Mouse (Mus musculus): ENCODE measurements around the gene Fam189a1. TPM values are rescaled to one million over a fixed set of nuclear protein-coding genes. Genes with fewer than 3 reads are reported as not detected.

The Fam189a1 gene
- polyA plus RNA-seq, 1 experiment = not detected

GRCm38 (mm10) chr7:64856526-64857082, 299.8 kb downstream of the Fam189a1 start:
- no peak for TF ChIP-seq GATA1 (IDR thresholded peaks at IDR 0.05; ENCODE audit: low read length)

- no peak for TF ChIP-seq GATA1 (IDR thresholded peaks at IDR 0.05; ENCODE audit: low read length)
These were observed 300.4 kb downstream of the Fam189a1 start for GRCm38 (mm10) chr7:64855976-64856375.

- no peak for TF ChIP-seq GATA1 (IDR thresholded peaks at IDR 0.05; ENCODE audit: low read length)
These were observed 300.9 kb downstream of the Fam189a1 start for GRCm38 (mm10) chr7:64855389-64855927.

- no peak for TF ChIP-seq GATA1 (IDR thresholded peaks at IDR 0.05; ENCODE audit: low read length)
These were observed 305.6 kb downstream of the Fam189a1 start for GRCm38 (mm10) chr7:64850791-64851190.

- no peak for TF ChIP-seq GATA1 (IDR thresholded peaks at IDR 0.05; ENCODE audit: low read length)
These were observed 308.9 kb downstream of the Fam189a1 start for GRCm38 (mm10) chr7:64847366-64847899.

- TF ChIP-seq GATA1 (IDR thresholded peaks at IDR 0.05; ENCODE audit: low read length) = no peak
These were observed 310.3 kb downstream of the Fam189a1 start for GRCm38 (mm10) chr7:64846061-64846460.

- no peak for TF ChIP-seq GATA1 (IDR thresholded peaks at IDR 0.05; ENCODE audit: low read length)
These were observed 315.3 kb downstream of the Fam189a1 start for GRCm38 (mm10) chr7:64840946-64841659.

- no peak for TF ChIP-seq GATA1 (IDR thresholded peaks at IDR 0.05; ENCODE audit: low read length)
These were observed 315.8 kb downstream of the Fam189a1 start for GRCm38 (mm10) chr7:64840576-64840895.

GRCm38 (mm10) chr7:64839801-64840575, 316.4 kb downstream of the Fam189a1 start:
- no peak for TF ChIP-seq GATA1 (IDR thresholded peaks at IDR 0.05; ENCODE audit: low read length)

- TF ChIP-seq GATA1 (IDR thresholded peaks at IDR 0.05; ENCODE audit: low read length) = no peak
These were observed 317.1 kb downstream of the Fam189a1 start for GRCm38 (mm10) chr7:64839281-64839680.

- no peak for TF ChIP-seq GATA1 (IDR thresholded peaks at IDR 0.05; ENCODE audit: low read length)
These were observed 326.0 kb downstream of the Fam189a1 start for GRCm38 (mm10) chr7:64830214-64830995.

- no peak for TF ChIP-seq GATA1 (IDR thresholded peaks at IDR 0.05; ENCODE audit: low read length)
These were observed 335.3 kb downstream of the Fam189a1 start for GRCm38 (mm10) chr7:64821081-64821480.

- TF ChIP-seq GATA1 (IDR thresholded peaks at IDR 0.05; ENCODE audit: low read length) = no peak
These were observed 336.7 kb downstream of the Fam189a1 start for GRCm38 (mm10) chr7:64819683-64820082.

- no peak for TF ChIP-seq GATA1 (IDR thresholded peaks at IDR 0.05; ENCODE audit: low read length)
These were observed 347.5 kb downstream of the Fam189a1 start for GRCm38 (mm10) chr7:64808876-64809275.

GRCm38 (mm10) chr7:64805100-64805499, 351.3 kb downstream of the Fam189a1 start:
- TF ChIP-seq GATA1 (IDR thresholded peaks at IDR 0.05; ENCODE audit: low read length) = no peak
